In genomic region chr12:85280845-85281651, GRCm38 (mm10) we compare ENCODE assay signal across 9 mouse cellular contexts. TPM values are rescaled to one million over a fixed set of nuclear protein-coding genes. Genes with fewer than 3 reads are reported as not detected.
DNase-seq lines count a peak whose midpoint lies in the region; ATAC-seq and TF ChIP-seq lines count a peak whose summit lies in the region.
"Had no signal": no experiment of that assay in that cellular context is flagged by ENCODE, and none has a peak within 500 bp of the region (broad histone marks: within the 10 kb centered on the region; RNA-seq: fewer than 3 reads in every experiment).

No protein-coding gene starts in this region.

- 64% methylated on average over 12 of the region's 12 CpGs for WGBS in heart, embryonic 14.5 days
- 53% methylated on average over 12 of the region's 12 CpGs for WGBS in hindbrain, embryonic 14.5 days
- 65% methylated on average over 12 of the region's 12 CpGs for WGBS in midbrain, embryonic 12.5 days

- H3K36me3 ChIP-seq in heart, embryonic 14.5 days (ENCODE audit: control insufficient read depth, insufficient read depth, low read length) = peaks cover 17% of the 10 kb centered on the region
- H3K36me3 ChIP-seq in hindbrain, embryonic 14.5 days (replicated peaks; ENCODE audit: control insufficient read depth, insufficient read depth) = no peaks in the 10 kb centered on the region
- H3K36me3 ChIP-seq in midbrain, embryonic 12.5 days = 0 out of 2 replicates have a peak, but pooled peaks cover 3% of the 10 kb centered on the region

- H3K27ac ChIP-seq in heart, embryonic 14.5 days (replicated peaks in 1 of 2; ENCODE audit: control insufficient read depth in 1 of 2, insufficient read depth in 1 of 2, low read depth in 2 of 2, low read length in 2 of 2) = no peak overlapping the region
- no peak overlapping the region for H3K27ac ChIP-seq in bone marrow macrophage, adult 2 months (ENCODE audit: insufficient read depth, low read depth, low read length)
- no peak overlapping the region for H3K27ac ChIP-seq in hindbrain, embryonic 14.5 days
- no peak overlapping the region for H3K27ac ChIP-seq in midbrain, embryonic 12.5 days (replicated peaks)

- TF ChIP-seq CTCF in bone marrow macrophage, adult 2 months (IDR thresholded peaks at IDR 0.05; ENCODE audit: low read depth, low read length) = no peak

- H3K27me3 ChIP-seq in heart, embryonic 14.5 days (ENCODE audit: control insufficient read depth, insufficient read depth, low read length) = no peaks in the 10 kb centered on the region
- no peaks in the 10 kb centered on the region for H3K27me3 ChIP-seq in hindbrain, embryonic 14.5 days (ENCODE audit: control insufficient read depth, insufficient read depth, low read length)
- no peaks in the 10 kb centered on the region for H3K27me3 ChIP-seq in midbrain, embryonic 12.5 days
- H3K27me3 ChIP-seq: Patski had no signal

- H3K4me1 ChIP-seq in heart, embryonic 14.5 days (ENCODE audit: control insufficient read depth in 2 of 2, insufficient read depth in 2 of 2, low read length in 2 of 2) = peaks cover 2 to 6% of the 10 kb centered on the region in 2 experiments
- H3K4me1 ChIP-seq in bone marrow macrophage, adult 2 months (ENCODE audit: control insufficient read depth, insufficient read depth, low read length) = peaks cover 10% of the 10 kb centered on the region
- peaks cover 7% of the 10 kb centered on the region; the same call in 1 of the 2 replicates for H3K4me1 ChIP-seq in hindbrain, embryonic 14.5 days (replicated peaks; ENCODE audit: control insufficient read depth, insufficient read depth, low read length)
- peaks cover 6% of the 10 kb centered on the region for H3K4me1 ChIP-seq in midbrain, embryonic 12.5 days

- DNase-seq in heart, postnatal 10 days = no peak
- DNase-seq in hindbrain, embryonic 14.5 days (ENCODE audit: low spot score) = peak; percentile 37
- DNase-seq in frontal cortex, postnatal 25 days (ENCODE audit: low spot score in 2 of 2) = no peak
- DNase-seq in adrenal gland, adult 18-20 months (ENCODE audit: low spot score in 2 of 2) = no peak
- no peak for DNase-seq in gastrocnemius, postnatal 10 days

- intact Hi-C loops in heart, postnatal 10 days (cut with DNase I) = no loop called here

- no peak for TF ChIP-seq POLR2A in bone marrow macrophage, adult 2 months (IDR thresholded peaks at IDR 0.05; ENCODE audit: borderline replicate concordance, low read depth, low read length)

- H3K4me3 ChIP-seq in heart, embryonic 14.5 days (ENCODE audit: control insufficient read depth in 1 of 2, insufficient read depth in 1 of 2, low read depth in 1 of 2, low read length in 2 of 2) = peak overlapping the region in 1 of 2 experiments; percentile 79; a peak in 3 of 4 replicates
- peak overlapping the region; percentile 75; the same call in 1 of the 2 replicates for H3K4me3 ChIP-seq in bone marrow macrophage, adult 2 months (ENCODE audit: insufficient read depth, low read length)
- peak overlapping the region; percentile 87 for H3K4me3 ChIP-seq in hindbrain, embryonic 14.5 days (replicated peaks; ENCODE audit: low read length)
- no peak overlapping the region for H3K4me3 ChIP-seq in midbrain, embryonic 12.5 days

- no peak for ATAC-seq in heart, embryonic 14.5 days (ENCODE audit: insufficient number of reproducible peaks, insufficient read depth, low FRiP score, low read depth)
- ATAC-seq in hindbrain, embryonic 14.5 days (ENCODE audit: low FRiP score) = no peak
- no peak for ATAC-seq in midbrain, embryonic 12.5 days (ENCODE audit: low FRiP score, low read depth)

- H3K4me2 ChIP-seq in heart, embryonic 14.5 days (ENCODE audit: low read length) = peak overlapping the region; percentile 92
- H3K4me2 ChIP-seq in hindbrain, embryonic 14.5 days (replicated peaks) = peak overlapping the region; percentile 96
- peak overlapping the region; percentile 88 for H3K4me2 ChIP-seq in midbrain, embryonic 12.5 days (replicated peaks)

- no peaks in the 10 kb centered on the region for H3K9me3 ChIP-seq in heart, embryonic 14.5 days (ENCODE audit: control insufficient read depth, low read length)
- no peaks in the 10 kb centered on the region for H3K9me3 ChIP-seq in hindbrain, embryonic 14.5 days (ENCODE audit: control insufficient read depth, low read length)
- H3K9me3 ChIP-seq in midbrain, embryonic 12.5 days = no peaks in the 10 kb centered on the region

- H3K9ac ChIP-seq in heart, embryonic 14.5 days (ENCODE audit: low read length) = no peak overlapping the region
- H3K9ac ChIP-seq in hindbrain, embryonic 14.5 days = no peak overlapping the region
- H3K9ac ChIP-seq in midbrain, embryonic 12.5 days (replicated peaks) = no peak overlapping the region

RNA-seq across cellular contexts. Expression of gene Acyp1, which starts 7.2 kb away (rescaled TPM):
- polyA plus RNA-seq in heart, embryonic 14.5 days (2014; fragmentation: Nextera tagmentation; extraction: Ambion mirVana) = 70.0 and 79.7 TPM in 2 replicates
- 10 to 100 TPM; 21.3 to 22.9 TPM for total RNA-seq in heart, postnatal 10 days (2021)
- polyA plus RNA-seq in bone marrow macrophage, adult 2 months (2012; ENCODE audit: insufficient read depth, insufficient read length, missing spikeins) = 23.5 and 24.0 TPM in 2 replicates
- polyA plus RNA-seq in hindbrain, embryonic 14.5 days (2014; fragmentation: Nextera tagmentation; extraction: Ambion mirVana) = 46.8 and 59.1 TPM in 2 replicates
- polyA plus RNA-seq in midbrain, embryonic 12.5 days (2016; fragmentation: Nextera tagmentation; extraction: Ambion mirVana) = 63.9 and 73.7 TPM in 2 replicates
- 10 to 100 TPM; 30.1 to 37.4 TPM for total RNA-seq in adrenal gland, adult 18-20 months (2021)
- total RNA-seq in gastrocnemius, postnatal 10 days (2021) = 10 to 100 TPM; 20.5 to 24.9 TPM

RNA-seq across cellular contexts. Expression of gene Zc2hc1c, which starts 7.3 kb away (rescaled TPM):
- 0.93 and 1.1 TPM in 2 replicates for polyA plus RNA-seq in heart, embryonic 14.5 days (2014; fragmentation: Nextera tagmentation; extraction: Ambion mirVana)
- total RNA-seq in heart, postnatal 10 days (2021) = 1 to 10 TPM; 1.6 to 1.7 TPM
- polyA plus RNA-seq in bone marrow macrophage, adult 2 months (2012; ENCODE audit: insufficient read depth, insufficient read length, missing spikeins) = not detected in 2 replicates
- 1.9 and 2.0 TPM in 2 replicates for polyA plus RNA-seq in hindbrain, embryonic 14.5 days (2014; fragmentation: Nextera tagmentation; extraction: Ambion mirVana)
- polyA plus RNA-seq in midbrain, embryonic 12.5 days (2016; fragmentation: Nextera tagmentation; extraction: Ambion mirVana) = 1.1 and 1.2 TPM in 2 replicates
- total RNA-seq in adrenal gland, adult 18-20 months (2021) = 1 to 10 TPM; 1.8 to 2.1 TPM
- under 1 TPM; 0.63 TPM for total RNA-seq in gastrocnemius, postnatal 10 days (2021)

RNA-seq across cellular contexts. Expression of gene Mlh3, which starts 10.6 kb away (rescaled TPM):
- polyA plus RNA-seq in heart, embryonic 14.5 days (2014; fragmentation: Nextera tagmentation; extraction: Ambion mirVana) = 6.2 and 7.6 TPM in 2 replicates
- total RNA-seq in heart, postnatal 10 days (2021) = 1 to 10 TPM; 7.1 to 8.2 TPM
- 7.0 and 8.1 TPM in 2 replicates for polyA plus RNA-seq in bone marrow macrophage, adult 2 months (2012; ENCODE audit: insufficient read depth, insufficient read length, missing spikeins)
- 9.4 and 9.5 TPM in 2 replicates for polyA plus RNA-seq in hindbrain, embryonic 14.5 days (2014; fragmentation: Nextera tagmentation; extraction: Ambion mirVana)
- 9.8 and 10.5 TPM in 2 replicates for polyA plus RNA-seq in midbrain, embryonic 12.5 days (2016; fragmentation: Nextera tagmentation; extraction: Ambion mirVana)
- 1 to 10 TPM; 8.0 to 9.2 TPM for total RNA-seq in adrenal gland, adult 18-20 months (2021)
- 10 to 100 TPM in 1 of 2 experiments, 1 to 10 TPM in 1; 8.7 to 10.8 TPM for total RNA-seq in gastrocnemius, postnatal 10 days (2021)

RNA-seq across cellular contexts. Expression of gene Nek9, which starts 58.1 kb away (rescaled TPM):
- polyA plus RNA-seq in heart, embryonic 14.5 days (2014; fragmentation: Nextera tagmentation; extraction: Ambion mirVana) = 16.8 and 17.3 TPM in 2 replicates
- total RNA-seq in heart, postnatal 10 days (2021) = 10 to 100 TPM; 74.2 to 79.1 TPM
- 46.6 and 52.4 TPM in 2 replicates for polyA plus RNA-seq in bone marrow macrophage, adult 2 months (2012; ENCODE audit: insufficient read depth, insufficient read length, missing spikeins)
- 9.5 and 10.0 TPM in 2 replicates for polyA plus RNA-seq in hindbrain, embryonic 14.5 days (2014; fragmentation: Nextera tagmentation; extraction: Ambion mirVana)
- polyA plus RNA-seq in midbrain, embryonic 12.5 days (2016; fragmentation: Nextera tagmentation; extraction: Ambion mirVana) = 21.1 and 26.1 TPM in 2 replicates
- 10 to 100 TPM; 90.7 to 95.5 TPM for total RNA-seq in adrenal gland, adult 18-20 months (2021)
- 10 to 100 TPM; 50.5 to 50.7 TPM for total RNA-seq in gastrocnemius, postnatal 10 days (2021)
